Mouse (Mus musculus) intestine, embryonic 16.5 days (tissue): ENCODE data around the gene Car8. TPM values are rescaled to one million over a fixed set of nuclear protein-coding genes. Genes with fewer than 3 reads are reported as not detected.

Experiments
- ATAC-seq: fragments of 200-750 bp; cut with Nextera tagmentation; 2 replicates; pipeline ENCODE4 v1.8.0; 2017; ENCODE audit warnings: moderate TSS enrichment, moderate library complexity
- H3K27ac ChIP-seq: fragments of 300-500 bp; sonication (generic); 2 replicates; pipeline ENCODE4 v1.5.1; 2014; ENCODE audit warnings: mild to moderate bottlenecking, low read length
- H3K27me3 ChIP-seq: fragments of 300-500 bp; sonication (generic); replicated peaks from 2 replicates; pipeline ENCODE4 v1.6.1; 2014; ENCODE audit warnings: low read length, control low read depth, mixed read lengths; ENCODE audit not compliant: control insufficient read depth, insufficient read depth
- H3K36me3 ChIP-seq: fragments of 300-500 bp; sonication (generic); 2 replicates; pipeline ENCODE4 v1.6.1; 2014; ENCODE audit warnings: low read length, control low read depth; ENCODE audit not compliant: control insufficient read depth, insufficient read depth
- H3K4me1 ChIP-seq: fragments of 300-500 bp; sonication (generic); 2 replicates; pipeline ENCODE4 v1.6.1; 2014; ENCODE audit warnings: low read length, control low read depth, mixed read lengths; ENCODE audit not compliant: control insufficient read depth, insufficient read depth
- H3K4me2 ChIP-seq: fragments of 300-500 bp; sonication (generic); 2 replicates; pipeline ENCODE4 v1.6.1; 2014; ENCODE audit warnings: low read depth, low read length, control low read depth
- H3K4me3 ChIP-seq: fragments of 300-500 bp; sonication (generic); 2 replicates; pipeline ENCODE4 v1.5.1; 2014; ENCODE audit warnings: mild to moderate bottlenecking, low read length
- H3K9ac ChIP-seq: fragments of 300-500 bp; sonication (generic); 2 replicates; pipeline ENCODE4 v1.6.1; 2014; ENCODE audit warnings: low read depth, low read length
- H3K9me3 ChIP-seq: fragments of 300-500 bp; sonication (generic); 2 replicates; pipeline ENCODE4 v1.6.1; 2016; ENCODE audit warnings: low read length, control low read depth; ENCODE audit not compliant: control insufficient read depth
- WGBS: fragments of 180-500 bp; shearing (Covaris S2); extraction: QIAGEN DNeasy Blood & Tissue Kit; methylation state at CpG from one replicate; pipeline ENCODE4 v1.1.7; 2014; 5-methylcytosine and 5-hydroxymethylcytosine counted together
- polyA plus RNA-seq: library from polyadenylated mRNA; unstranded; fragments of >200 nt; fragmentation: Nextera tagmentation; extraction: Ambion mirVana; gene quantifications from 2 replicates; pipeline ENCODE4 v1.2.1, GENCODE M21; 2015

Gene Car8
- polyA plus RNA-seq, 1 experiment from 2014 or later: 54.2 TPM

GRCm38 (mm10) chr4:8231291-8231871 is 7.5 kb downstream of the Car8 start:
- peak overlapping the region; percentile 4; the same call in 1 of the 2 replicates for H3K27ac ChIP-seq
- no peaks in the 10 kb centered on the region for H3K27me3 ChIP-seq
- WGBS: 74% methylated on average over 5 of the region's 5 CpGs
- no peak overlapping the region for H3K9ac ChIP-seq
- no peaks in the 10 kb centered on the region for H3K9me3 ChIP-seq
- H3K4me3 ChIP-seq: no peak overlapping the region
- peaks cover 9% of the 10 kb centered on the region; the same call in 1 of the 2 replicates for H3K4me1 ChIP-seq
- no peak overlapping the region for H3K4me2 ChIP-seq
- peak; percentile 85 for ATAC-seq
- H3K36me3 ChIP-seq: no peaks in the 10 kb centered on the region

- no peak for ATAC-seq
Observed at GRCm38 (mm10) chr4:8229661-8230298, 9.1 kb downstream of the Car8 start.

GRCm38 (mm10) chr4:8218941-8219340 is 19.9 kb downstream of the Car8 start:
- Histone ChIP-seq H3K36me3 (no peaks in the 10 kb centered on the region), H3K9me3 (no peaks in the 10 kb centered on the region), H3K4me1 (peaks cover 19% of the 10 kb centered on the region), H3K4me3 (no peak overlapping the region), H3K27ac (no peak overlapping the region), H3K9ac (no peak overlapping the region), H3K27me3 (no peaks in the 10 kb centered on the region), H3K4me2 (no peak overlapping the region)
- ATAC-seq: no peak
- WGBS: 78% methylated on average over 8 of the region's 8 CpGs

More at GRCm38 (mm10) chr4:8229661-8230298, 9.1 kb downstream of the Car8 start:
- Histone ChIP-seq H3K27me3 (no peaks in the 10 kb centered on the region), H3K4me2 (no peak overlapping the region), H3K4me3 (no peak overlapping the region), H3K27ac (no peak overlapping the region), H3K36me3 (no peaks in the 10 kb centered on the region), H3K9ac (no peak overlapping the region), H3K9me3 (no peaks in the 10 kb centered on the region), H3K4me1 (peaks cover 9% of the 10 kb centered on the region; the same call in 1 of the 2 replicates)
- 75% methylated on average over 3 of the region's 3 CpGs for WGBS

- ATAC-seq: peak; percentile 91
- Histone ChIP-seq H3K9me3 (no peaks in the 10 kb centered on the region), H3K27ac (no peak overlapping the region), H3K4me3 (no peak overlapping the region), H3K27me3 (no peaks in the 10 kb centered on the region), H3K9ac (no peak overlapping the region), H3K4me2 (no peak overlapping the region), H3K36me3 (no peaks in the 10 kb centered on the region), H3K4me1 (peaks cover 19% of the 10 kb centered on the region)
- 40% methylated on average over 3 of the region's 3 CpGs for WGBS
Observed at GRCm38 (mm10) chr4:8218004-8218403, 20.8 kb downstream of the Car8 start.

GRCm38 (mm10) chr4:8217272-8217671 is 21.6 kb downstream of the Car8 start:
- Histone ChIP-seq H3K27ac (no peak overlapping the region), H3K36me3 (no peaks in the 10 kb centered on the region), H3K9ac (no peak overlapping the region), H3K4me2 (no peak overlapping the region), H3K4me1 (peaks cover 19% of the 10 kb centered on the region), H3K4me3 (no peak overlapping the region), H3K27me3 (no peaks in the 10 kb centered on the region), H3K9me3 (no peaks in the 10 kb centered on the region)
- ATAC-seq: peak; percentile 1; the same call in 1 of the 2 replicates
- 69% methylated on average over 5 of the region's 5 CpGs for WGBS

- Histone ChIP-seq H3K4me2 (no peak overlapping the region), H3K36me3 (no peaks in the 10 kb centered on the region), H3K4me3 (no peak overlapping the region), H3K27ac (no peak overlapping the region), H3K27me3 (no peaks in the 10 kb centered on the region), H3K9me3 (no peaks in the 10 kb centered on the region), H3K4me1 (peaks cover 19% of the 10 kb centered on the region), H3K9ac (no peak overlapping the region)
- no peak for ATAC-seq
- WGBS: 29% methylated on average over 6 of the region's 6 CpGs
Observed at GRCm38 (mm10) chr4:8216551-8216950, 22.3 kb downstream of the Car8 start.

- no peak overlapping the region for H3K4me2 ChIP-seq
- no peaks in the 10 kb centered on the region for H3K27me3 ChIP-seq
- no peak overlapping the region for H3K27ac ChIP-seq
- H3K9ac ChIP-seq: no peak overlapping the region
- H3K4me1 ChIP-seq: peaks cover 13% of the 10 kb centered on the region
- 76% methylated on average over 2 of the region's 2 CpGs for WGBS
- no peak for ATAC-seq
- H3K36me3 ChIP-seq: no peaks in the 10 kb centered on the region
- H3K9me3 ChIP-seq: no peaks in the 10 kb centered on the region
- no peak overlapping the region for H3K4me3 ChIP-seq
Observed at GRCm38 (mm10) chr4:8213661-8214060, 25.2 kb downstream of the Car8 start.

- Histone ChIP-seq H3K27me3 (no peaks in the 10 kb centered on the region), H3K27ac (peak overlapping the region; percentile 71), H3K4me2 (no peak overlapping the region), H3K9ac (no peak overlapping the region), H3K36me3 (no peaks in the 10 kb centered on the region), H3K9me3 (no peaks in the 10 kb centered on the region), H3K4me1 (peaks cover 13% of the 10 kb centered on the region), H3K4me3 (no peak overlapping the region)
- 54% methylated on average over 8 of the region's 8 CpGs for WGBS
- ATAC-seq: peak; percentile 77
Observed at GRCm38 (mm10) chr4:8212873-8213569, 25.8 kb downstream of the Car8 start.

- Histone ChIP-seq H3K27me3 (no peaks in the 10 kb centered on the region), H3K4me1 (no peaks in the 10 kb centered on the region; the same call in none of the 2 replicates), H3K4me2 (no peak overlapping the region), H3K27ac (no peak overlapping the region), H3K9ac (no peak overlapping the region), H3K36me3 (no peaks in the 10 kb centered on the region), H3K4me3 (no peak overlapping the region), H3K9me3 (no peaks in the 10 kb centered on the region)
- 90% methylated on average over 2 of the region's 2 CpGs for WGBS
- ATAC-seq: no peak
Observed at GRCm38 (mm10) chr4:8210452-8210851, 28.4 kb downstream of the Car8 start.
